Mouse (Mus musculus) lung, adult 2 months (tissue): ENCODE data around the gene Cpm.

Source experiments
- CTCF ChIP-seq: fragments of 200-500 bp; IDR thresholded peaks from 2 replicates; pipeline ENCODE4 v1.5.1; 2011; ENCODE audit warnings: mild to moderate bottlenecking, low read length, control low read depth; ENCODE audit not compliant: insufficient read depth
- POLR2A ChIP-seq: fragments of 200-500 bp; IDR thresholded peaks from 2 replicates; pipeline ENCODE4 v1.6.1; 2011; ENCODE audit warnings: low read depth, mild to moderate bottlenecking, control low read depth, low read length, borderline replicate concordance; ENCODE audit errors: extremely low read depth

GRCm38 (mm10) chr10:117608487-117608886, 20.8 kb upstream of the Cpm start:
- TF ChIP-seq CTCF (no peak), POLR2A (no peak)
